Mouse (Mus musculus): Measurements from ENCODE around the gene Hebp1.
A peak's percentile ranks its signal among the peaks of the same experiment; 100 is the strongest.

The Hebp1 gene

GRCm38 (mm10) chr6:135197921-135198532, at the start of gene Hebp1, which contains the start of gene Fam234b:
Hebp1 (minus strand) TSS chr6:135198022.
Fam234b (plus strand) TSS chr6:135197977.
- peak; percentile 80 for DNase-seq (ENCODE audit: low spot score)

- DNase-seq (ENCODE audit: low spot score) = no peak
These were observed 47.8 kb upstream of the Hebp1 start for GRCm38 (mm10) chr6:135245586-135245985.

DNA sequence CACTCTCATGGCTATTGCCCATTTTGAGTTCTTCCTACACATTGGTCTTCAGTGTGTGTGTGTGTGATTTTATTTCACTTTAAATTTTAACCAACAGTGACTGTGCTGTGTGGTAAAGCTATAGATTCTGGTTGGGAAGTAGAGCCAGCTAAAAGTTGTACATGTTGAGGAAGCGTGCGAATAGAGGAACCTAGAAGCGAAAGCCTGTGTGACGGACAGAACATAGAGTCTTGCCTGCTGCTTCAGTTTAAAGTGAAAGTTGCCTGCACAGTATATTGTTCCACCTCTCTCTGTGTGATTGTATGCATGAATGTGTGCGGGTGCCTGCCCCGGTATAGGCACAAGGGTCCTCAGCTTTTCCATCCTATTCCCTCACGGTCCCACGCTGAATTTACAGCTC, 42.5 kb upstream of the Hebp1 start:
- DNase-seq (ENCODE audit: low spot score) = no peak

GRCm38 (mm10) chr6:135238211-135238610, 40.4 kb upstream of the Hebp1 start:
- DNase-seq (ENCODE audit: low spot score) = no peak

GRCm38 (mm10) chr6:135237326-135237725, 39.5 kb upstream of the Hebp1 start:
- peak; percentile 23 for DNase-seq (ENCODE audit: low spot score)

- DNase-seq (ENCODE audit: low spot score) = no peak
These were observed 38.8 kb upstream of the Hebp1 start for GRCm38 (mm10) chr6:135236576-135236975.

GRCm38 (mm10) chr6:135235742-135236141, 37.9 kb upstream of the Hebp1 start:
- no peak for DNase-seq (ENCODE audit: low spot score)

- DNase-seq (ENCODE audit: low spot score) = no peak
These were observed 34.8 kb upstream of the Hebp1 start for GRCm38 (mm10) chr6:135232443-135233182.

DNA sequence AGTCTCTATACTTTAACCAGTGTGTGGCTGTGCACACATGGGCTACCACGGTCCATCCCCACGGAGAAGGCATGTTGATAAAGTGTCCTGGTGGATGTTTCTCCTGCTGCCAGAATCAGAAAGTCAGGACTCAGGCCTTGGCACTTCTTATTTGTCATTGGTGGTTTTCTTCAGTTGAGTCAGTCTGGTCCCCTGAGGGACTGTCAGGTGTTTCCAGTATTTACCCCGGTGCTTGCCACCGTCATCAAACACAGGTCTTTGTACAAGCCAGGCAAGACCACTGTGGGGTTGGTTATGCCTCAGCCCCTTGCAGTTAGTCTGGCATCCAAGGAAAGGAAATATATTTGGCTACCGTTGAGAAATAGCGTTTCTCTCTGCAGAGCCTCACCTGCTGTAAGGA, 32.8 kb upstream of the Hebp1 start:
- DNase-seq (ENCODE audit: low spot score) = no peak

- DNase-seq (ENCODE audit: low spot score) = no peak
These were observed 30.7 kb upstream of the Hebp1 start for GRCm38 (mm10) chr6:135228465-135228941.

DNA sequence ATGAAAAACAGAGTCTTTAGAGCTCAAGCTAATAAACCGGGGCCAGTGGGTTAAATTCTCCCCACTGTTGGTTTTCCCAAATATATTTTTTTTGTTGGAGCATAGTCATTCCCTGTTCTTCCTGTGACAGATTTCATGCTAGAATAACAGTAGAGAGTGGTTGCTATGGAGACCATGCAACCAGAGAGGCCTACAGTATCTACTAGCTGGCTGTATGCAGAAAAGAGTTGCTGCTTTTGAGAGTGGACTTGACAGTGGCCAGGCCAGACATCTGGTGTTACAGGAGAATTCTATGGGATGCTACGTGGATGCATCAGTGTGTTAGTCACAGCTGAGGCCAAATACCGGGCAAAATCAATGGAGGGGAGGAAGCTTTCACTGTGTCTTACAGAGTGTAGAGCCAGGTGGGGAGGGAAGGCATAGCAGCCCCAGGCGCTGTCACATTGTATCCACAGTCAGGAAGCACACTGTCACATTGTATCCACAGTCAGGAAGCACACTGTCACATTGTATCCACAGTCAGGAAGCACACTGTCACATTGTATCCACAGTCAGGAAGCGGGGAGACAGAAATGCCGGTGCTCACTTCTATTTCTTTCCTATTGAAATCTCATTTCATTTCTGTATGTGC, 26.1 kb upstream of the Hebp1 start:
- DNase-seq (ENCODE audit: low spot score) = no peak

DNA sequence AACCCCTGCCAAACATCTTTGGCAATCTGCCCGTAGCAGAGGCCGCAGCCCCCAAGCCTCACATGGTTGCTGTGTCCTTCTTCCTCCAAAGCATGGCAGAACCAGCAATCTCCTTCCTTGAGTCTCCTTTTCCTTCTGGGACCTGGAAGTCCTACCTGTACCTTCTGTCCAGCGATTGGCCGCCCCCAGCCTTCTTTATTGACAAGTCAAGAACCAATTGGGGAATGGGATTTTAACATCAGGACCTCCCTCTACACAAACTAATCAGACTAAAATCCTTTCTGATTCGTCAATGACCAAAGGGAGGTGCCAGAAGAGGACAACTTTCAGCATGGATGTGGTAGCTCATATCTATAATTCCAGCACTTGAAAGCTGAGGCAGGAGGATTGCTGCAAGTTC, 22.1 kb upstream of the Hebp1 start:
- no peak for DNase-seq (ENCODE audit: low spot score)

DNA sequence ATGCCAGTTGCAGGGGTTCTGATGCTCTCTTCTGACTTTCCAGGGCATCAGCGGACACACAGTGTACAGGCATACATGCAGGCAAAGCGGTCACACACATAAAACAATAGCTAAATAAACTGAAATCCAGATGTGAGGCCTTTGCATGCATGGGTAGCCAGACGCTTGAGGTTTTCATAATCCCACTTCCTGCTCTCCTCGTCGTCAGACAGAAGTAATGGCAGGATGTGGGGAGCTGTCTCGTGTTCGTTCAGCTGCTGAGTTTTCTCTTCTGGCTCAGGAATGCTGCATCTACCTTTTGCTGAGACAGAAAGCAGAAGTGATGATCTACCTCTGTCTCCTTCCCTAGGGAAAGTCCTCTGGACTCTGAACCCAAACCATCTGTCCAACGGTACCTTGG, 20.5 kb upstream of the Hebp1 start:
- peak; percentile 78 for DNase-seq (ENCODE audit: low spot score)

DNA sequence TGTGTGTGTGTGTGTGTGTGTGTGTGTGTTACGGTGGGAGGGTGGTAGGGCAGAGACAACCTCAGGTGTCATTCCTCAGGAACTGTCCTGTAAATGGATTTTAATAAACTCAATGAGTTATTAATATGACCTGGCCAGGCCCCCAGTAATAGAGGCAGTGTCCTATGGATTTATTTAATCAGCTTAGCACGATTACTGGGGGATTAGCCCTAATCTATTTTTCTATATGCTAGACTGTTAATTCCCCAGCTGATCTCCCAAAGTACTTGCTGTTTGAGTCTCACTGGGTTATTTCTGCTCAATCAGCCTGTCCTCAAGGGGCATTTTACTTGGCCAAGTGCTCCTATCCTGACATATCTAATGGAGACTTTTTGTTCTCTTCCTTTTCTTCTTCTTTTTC, 14.8 kb upstream of the Hebp1 start:
- no peak for DNase-seq (ENCODE audit: low spot score)

DNA sequence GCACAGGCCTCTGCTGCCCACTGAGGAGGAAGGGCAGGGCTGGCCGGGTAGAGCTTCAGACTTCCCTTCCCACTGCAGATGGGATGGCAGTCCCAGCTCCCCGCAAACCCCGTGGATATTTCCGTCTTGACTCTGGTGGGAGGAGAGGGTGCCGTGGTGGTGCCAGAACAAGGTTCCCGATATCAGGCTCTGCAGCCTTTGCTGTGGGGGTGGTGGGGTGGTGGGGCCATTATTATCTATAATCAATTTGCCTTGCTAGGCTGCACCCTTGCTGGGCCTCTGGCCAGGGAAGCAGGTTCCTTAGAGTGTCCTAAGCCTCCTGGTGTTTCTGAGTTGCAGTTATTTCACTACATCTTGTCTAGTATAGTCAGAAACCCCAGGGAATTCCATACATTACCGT, 13.3 kb upstream of the Hebp1 start:
- DNase-seq (ENCODE audit: low spot score) = no peak

DNA sequence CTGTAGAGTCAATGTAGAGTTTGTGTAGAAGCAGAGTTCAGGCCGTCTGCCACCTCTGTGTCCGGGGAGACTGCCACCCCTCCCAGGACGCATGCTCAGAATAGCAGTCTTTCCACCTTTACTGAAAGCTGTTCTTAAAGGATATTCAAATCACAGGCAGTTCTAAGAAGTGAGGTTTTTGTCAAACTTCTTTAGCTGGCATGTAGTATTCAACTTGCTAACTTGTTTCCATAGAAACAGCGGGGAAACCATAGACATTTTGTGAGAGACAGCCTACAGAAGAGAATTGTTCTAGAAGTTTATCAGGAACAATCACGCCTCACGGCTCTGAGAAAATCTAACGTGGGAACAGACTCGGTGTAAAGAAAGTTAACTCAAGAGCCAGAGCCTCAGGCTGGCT, 9.1 kb upstream of the Hebp1 start:
- no peak for DNase-seq (ENCODE audit: low spot score)

GRCm38 (mm10) chr6:135205802-135206201, 8.0 kb upstream of the Hebp1 start:
- DNase-seq (ENCODE audit: low spot score) = no peak

DNA sequence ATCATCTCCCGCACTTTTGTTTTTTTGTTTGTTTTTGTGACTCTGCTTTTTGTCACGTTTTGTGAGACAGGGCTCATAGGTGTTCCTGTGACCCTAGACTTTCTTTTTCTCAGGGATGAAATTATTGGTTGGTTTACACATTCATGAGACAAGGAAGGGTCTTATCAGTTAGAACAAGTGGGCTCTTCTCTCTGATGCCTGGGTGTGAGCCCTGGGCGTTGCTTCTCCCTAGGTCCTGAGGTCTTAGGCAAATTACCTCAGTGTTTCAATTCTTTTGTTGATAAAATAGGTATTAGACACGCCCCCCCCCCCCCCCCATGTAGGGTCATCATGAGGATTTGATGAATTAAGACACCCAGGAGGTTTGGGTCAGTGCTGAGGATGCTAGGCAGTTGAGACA, 7.0 kb upstream of the Hebp1 start:
- DNase-seq (ENCODE audit: low spot score) = no peak

GRCm38 (mm10) chr6:135203737-135204136, 5.9 kb upstream of the Hebp1 start:
- no peak for DNase-seq (ENCODE audit: low spot score)

GRCm38 (mm10) chr6:135202668-135203067, 4.8 kb upstream of the Hebp1 start:
- DNase-seq (ENCODE audit: low spot score) = no peak

DNA sequence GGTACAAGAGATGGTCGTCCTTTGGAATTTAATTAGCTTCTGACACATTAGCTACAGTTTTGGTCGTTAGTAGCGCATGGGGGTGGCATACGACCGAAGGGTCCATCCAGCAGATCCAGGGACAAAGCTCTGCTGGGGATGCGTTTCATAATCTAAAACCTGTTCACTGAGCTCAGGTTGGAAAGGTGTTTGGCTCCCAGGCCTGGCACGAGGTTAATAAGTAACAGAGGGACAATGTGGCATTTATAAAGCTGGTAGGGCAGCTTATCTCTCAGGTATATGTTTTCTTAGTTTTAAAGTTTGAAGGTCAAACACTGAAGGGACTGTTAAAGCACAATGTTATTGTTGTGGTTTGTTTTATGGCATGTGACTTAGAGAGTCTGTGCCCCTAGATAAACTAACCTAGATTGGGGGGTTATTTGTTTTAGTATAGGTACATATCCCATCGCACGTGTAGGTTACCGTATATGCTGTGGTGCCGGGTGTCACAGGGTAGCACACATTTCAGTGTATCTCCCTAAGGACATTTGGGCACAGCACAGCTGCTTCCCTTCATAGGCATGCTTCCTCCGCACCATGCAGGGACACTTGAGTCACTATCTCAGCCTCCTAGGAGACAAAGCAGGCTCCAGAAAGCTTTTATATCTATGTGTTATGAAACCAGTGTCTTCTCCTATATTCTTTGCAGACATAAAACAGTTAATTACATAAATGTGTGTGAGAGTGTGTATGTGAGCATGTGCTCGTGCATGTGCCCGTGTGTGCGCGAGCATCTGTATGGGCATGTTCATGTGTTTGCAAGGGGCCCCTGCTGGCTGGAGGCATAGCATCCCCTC, 2.5 kb upstream of the Hebp1 start:
- DNase-seq (ENCODE audit: low spot score) = no peak

- DNase-seq (ENCODE audit: low spot score) = no peak
These were observed 904 bp upstream of the Hebp1 start for GRCm38 (mm10) chr6:135198726-135199125.

All from T-cell, adult 2 months (primary cell).